Comparison of ENCODE assay signal across 9 mouse cellular contexts in genomic region chr17:46433627-46434026, GRCm38 (mm10). TPM values are rescaled to one million over a fixed set of nuclear protein-coding genes. Genes with fewer than 3 reads are reported as not detected.
DNase-seq lines count a peak whose midpoint lies in the region; ATAC-seq and TF ChIP-seq lines count a peak whose summit lies in the region.
"Had no signal": no experiment of that assay in that cellular context is flagged by ENCODE, and none has a peak within 500 bp of the region (broad histone marks: within the 10 kb centered on the region; RNA-seq: fewer than 3 reads in every experiment).

No protein-coding gene starts in this region.

- no peak for ATAC-seq in heart, embryonic 13.5 days (ENCODE audit: extremely low read depth, insufficient number of reproducible peaks, low FRiP score, low TSS enrichment)
- no peak for ATAC-seq in embryonic facial prominence, embryonic 12.5 days (ENCODE audit: insufficient number of reproducible peaks, insufficient read depth, low FRiP score, low TSS enrichment)
- ATAC-seq in liver, postnatal 0 days = peak; percentile 64

- H3K27me3 ChIP-seq in heart, embryonic 13.5 days (replicated peaks) = peaks cover 51% of the 10 kb centered on the region
- peaks cover 11% of the 10 kb centered on the region; the same call in 1 of the 2 replicates for H3K27me3 ChIP-seq in embryonic facial prominence, embryonic 12.5 days
- H3K27me3 ChIP-seq in liver, postnatal 0 days (ENCODE audit: insufficient read depth, low read length) = peaks cover 5% of the 10 kb centered on the region; the same call in 1 of the 2 replicates

- intact Hi-C loops in left cerebral cortex, adult 2 months (cut with DNase I) = no loop called here

- WGBS in heart, embryonic 13.5 days = 5% methylated on average over 17 of the region's 17 CpGs
- 7% methylated on average over 17 of the region's 17 CpGs for WGBS in embryonic facial prominence, embryonic 12.5 days
- WGBS in liver, postnatal 0 days (ENCODE audit: insufficient replicate concordance) = 9% methylated on average over 17 of the region's 17 CpGs

- H3K9me3 ChIP-seq in heart, embryonic 13.5 days = no peaks in the 10 kb centered on the region
- H3K9me3 ChIP-seq in embryonic facial prominence, embryonic 12.5 days = no peaks in the 10 kb centered on the region
- H3K9me3 ChIP-seq in liver, postnatal 0 days (ENCODE audit: low read length) = no peaks in the 10 kb centered on the region

- H3K9ac ChIP-seq in heart, embryonic 13.5 days = peak overlapping the region; percentile 67
- H3K9ac ChIP-seq in embryonic facial prominence, embryonic 12.5 days = 0 out of 2 replicates have a peak overlapping the region, but pooled peaks have one; percentile 33
- H3K9ac ChIP-seq in liver, postnatal 0 days (replicated peaks) = no peak overlapping the region

- H3K4me2 ChIP-seq in heart, embryonic 13.5 days = peak overlapping the region; percentile 57
- peak overlapping the region; percentile 47 for H3K4me2 ChIP-seq in embryonic facial prominence, embryonic 12.5 days (replicated peaks)
- H3K4me2 ChIP-seq in liver, postnatal 0 days (ENCODE audit: low read depth, low read length) = no peak overlapping the region

- no peak for TF ChIP-seq CTCF in liver, postnatal 0 days (IDR thresholded peaks at IDR 0.05; ENCODE audit: low read depth)
- TF ChIP-seq CTCF in left cerebral cortex, adult 2 months (IDR thresholded peaks at IDR 0.05) = no peak; the same call in 1 of the 2 replicates

- peak overlapping the region; percentile 31 for H3K4me3 ChIP-seq in heart, embryonic 13.5 days
- peak overlapping the region; percentile 21; the same call in 1 of the 2 replicates for H3K4me3 ChIP-seq in embryonic facial prominence, embryonic 12.5 days
- H3K4me3 ChIP-seq in liver, postnatal 0 days (ENCODE audit: low read depth, low read length) = no peak overlapping the region
- H3K4me3 ChIP-seq in left cerebral cortex, adult 2 months = no peak overlapping the region

- H3K36me3 ChIP-seq in heart, embryonic 13.5 days = no peaks in the 10 kb centered on the region
- H3K36me3 ChIP-seq in embryonic facial prominence, embryonic 12.5 days = no peaks in the 10 kb centered on the region
- no peaks in the 10 kb centered on the region for H3K36me3 ChIP-seq in liver, postnatal 0 days (replicated peaks; ENCODE audit: insufficient read depth, low read length)

- DNase-seq in heart, adult 9 months (ENCODE audit: low spot score in 2 of 2) = no peak
- DNase-seq in kidney, adult 11 months = peak; percentile 50
- DNase-seq in liver, postnatal 0 days = no peak
- DNase-seq in left cerebral cortex, adult 2 months (ENCODE audit: extremely low spot score in 1 of 2, low spot score in 2 of 2) = no peak
- no peak for DNase-seq in gastrocnemius, adult 8-10 months (ENCODE audit: low spot score in 2 of 2)
- DNase-seq in Muller cell, postnatal 12 days (ENCODE audit: inconsistent ontology term) = no peak

- H3K4me1 ChIP-seq in heart, embryonic 13.5 days = peaks cover 27% of the 10 kb centered on the region
- H3K4me1 ChIP-seq in embryonic facial prominence, embryonic 12.5 days = 0 out of 2 replicates have a peak, but pooled peaks cover 11% of the 10 kb centered on the region
- H3K4me1 ChIP-seq in liver, postnatal 0 days (ENCODE audit: insufficient read depth) = no peaks in the 10 kb centered on the region

- no peak overlapping the region for H3K27ac ChIP-seq in heart, embryonic 13.5 days (replicated peaks)
- no peak overlapping the region for H3K27ac ChIP-seq in embryonic facial prominence, embryonic 12.5 days
- H3K27ac ChIP-seq in liver, postnatal 0 days (ENCODE audit: low read depth) = no peak overlapping the region
- H3K27ac ChIP-seq in left cerebral cortex, adult 2 months = no peak overlapping the region

- no peak for TF ChIP-seq EP300 in liver, postnatal 0 days (IDR thresholded peaks at IDR 0.05; ENCODE audit: low read depth)

RNA-seq across cellular contexts. Expression of gene Slc22a7, which starts 4.6 kb away (rescaled TPM):
- not detected in 2 replicates for polyA plus RNA-seq in heart, embryonic 13.5 days (2015; fragmentation: Nextera tagmentation; extraction: Ambion mirVana)
- not detected in 2 replicates for polyA plus RNA-seq in embryonic facial prominence, embryonic 12.5 days (2016; fragmentation: Nextera tagmentation; extraction: Ambion mirVana)
- 0.18 and 0.34 TPM in 2 replicates for polyA plus RNA-seq in liver, postnatal 0 days (2015; fragmentation: Nextera tagmentation; extraction: Ambion mirVana)
- under 1 TPM; 0.25 to 0.75 TPM for total RNA-seq in left cerebral cortex, adult 2 months (2021)
- not detected for total RNA-seq in gastrocnemius, adult 8-10 months (2022)
- total RNA-seq: common myeloid progenitor, adult 5-6 weeks had no signal

RNA-seq across cellular contexts. Expression of gene Crip3, which starts 4.9 kb away (rescaled TPM):
- polyA plus RNA-seq in heart, embryonic 13.5 days (2015; fragmentation: Nextera tagmentation; extraction: Ambion mirVana) = 1.2 TPM in 2 replicates
- 1.0 and 1.2 TPM in 2 replicates for polyA plus RNA-seq in embryonic facial prominence, embryonic 12.5 days (2016; fragmentation: Nextera tagmentation; extraction: Ambion mirVana)
- polyA plus RNA-seq in liver, postnatal 0 days (2015; fragmentation: Nextera tagmentation; extraction: Ambion mirVana) = not detected in 2 replicates
- 1 to 10 TPM; 5.2 to 5.8 TPM for total RNA-seq in left cerebral cortex, adult 2 months (2021)
- total RNA-seq in gastrocnemius, adult 8-10 months (2022) = 1 to 10 TPM in 1 of 4 experiments, under 1 TPM in 1, not detected in 2; 0.40 to 1.5 TPM
- total RNA-seq: common myeloid progenitor, adult 5-6 weeks had no signal

RNA-seq across cellular contexts. Expression of gene Zfp318, which starts 50.1 kb away (rescaled TPM):
- 5.1 and 5.2 TPM in 2 replicates for polyA plus RNA-seq in heart, embryonic 13.5 days (2015; fragmentation: Nextera tagmentation; extraction: Ambion mirVana)
- polyA plus RNA-seq in embryonic facial prominence, embryonic 12.5 days (2016; fragmentation: Nextera tagmentation; extraction: Ambion mirVana) = 16.9 and 18.2 TPM in 2 replicates
- polyA plus RNA-seq in liver, postnatal 0 days (2015; fragmentation: Nextera tagmentation; extraction: Ambion mirVana) = 1.6 and 2.2 TPM in 2 replicates
- total RNA-seq in left cerebral cortex, adult 2 months (2021) = 10 to 100 TPM; 56.7 to 69.5 TPM
- 10 to 100 TPM; 12.4 to 15.7 (median 13.4) TPM for total RNA-seq in gastrocnemius, adult 8-10 months (2022)

RNA-seq across cellular contexts. Expression of gene Ttbk1, which starts 53.8 kb away (rescaled TPM):
- polyA plus RNA-seq in heart, embryonic 13.5 days (2015; fragmentation: Nextera tagmentation; extraction: Ambion mirVana) = 0.10 and 0.12 TPM in 2 replicates
- polyA plus RNA-seq in embryonic facial prominence, embryonic 12.5 days (2016; fragmentation: Nextera tagmentation; extraction: Ambion mirVana) = 0.88 and 1.3 TPM in 2 replicates
- not detected in 2 replicates for polyA plus RNA-seq in liver, postnatal 0 days (2015; fragmentation: Nextera tagmentation; extraction: Ambion mirVana)
- 100 to 1,000 TPM; 136 to 148 TPM for total RNA-seq in left cerebral cortex, adult 2 months (2021)
- under 1 TPM; 0.05 to 0.16 (median 0.08) TPM for total RNA-seq in gastrocnemius, adult 8-10 months (2022)
- total RNA-seq: common myeloid progenitor, adult 5-6 weeks had no signal

Comparison
In these comparisons a context has a peak if more than half of its experiments do, and no peak if none do; other contexts are left out.
1. H3K4me3 ChIP-seq: peak in heart, embryonic 13.5 days (single experiment) and embryonic facial prominence, embryonic 12.5 days (single experiment); none in liver, postnatal 0 days (single experiment) and left cerebral cortex, adult 2 months (single experiment).